Mouse (Mus musculus) thymus, adult 2 months (tissue): Measurements from ENCODE around the gene Stum.

Source experiments
- CTCF ChIP-seq: fragments of 200-500 bp; IDR thresholded peaks from 2 replicates; pipeline ENCODE4 v1.5.1; 2012; ENCODE audit warnings: mild to moderate bottlenecking, control low read depth, low read length, moderate library complexity, borderline replicate concordance; ENCODE audit not compliant: control insufficient read depth, poor library complexity, insufficient read depth; ENCODE audit errors: extremely low read depth
- POLR2A ChIP-seq: fragments of 200-500 bp; IDR thresholded peaks from 2 replicates; pipeline ENCODE4 v1.6.1; 2012; ENCODE audit warnings: mild to moderate bottlenecking, low read length, control low read depth, moderate library complexity; ENCODE audit not compliant: control insufficient read depth, poor library complexity, insufficient read depth; ENCODE audit errors: extremely low read depth

- TF ChIP-seq POLR2A = no peak
- no peak for TF ChIP-seq CTCF
Measured at GRCm38 (mm10) chr1:180434925-180435324, 48.4 kb downstream of the Stum start.
